Mouse (Mus musculus) hindbrain, embryonic 15.5 days (tissue): ENCODE measurements at regions not wholly inside any gene's neighbourhood (a gene's known extent, or its start where the extent isn't known, plus 50 kb on each side); places are given as distances from the start of the nearest gene placed in this dataset.

Experiments used
- ATAC-seq: fragments of 200-750 bp; cut with Nextera tagmentation; 2 replicates; pipeline ENCODE4 v1.8.0; 2017; ENCODE audit warnings: low read depth, moderate number of reproducible peaks, moderate TSS enrichment; ENCODE audit not compliant: low FRiP score
- H3K27ac ChIP-seq: fragments of 300-500 bp; sonication (generic); replicated peaks from 2 replicates; pipeline ENCODE4 v1.5.1; 2015; ENCODE audit warnings: mild to moderate bottlenecking, inconsistent platforms
- H3K27me3 ChIP-seq: fragments of 300-500 bp; sonication (generic); 2 replicates; pipeline ENCODE4 v1.6.1; 2015; ENCODE audit warnings: control low read depth, inconsistent platforms
- H3K36me3 ChIP-seq: fragments of 300-500 bp; sonication (generic); 2 replicates; pipeline ENCODE4 v1.6.1; 2015; ENCODE audit warnings: control low read depth, inconsistent platforms
- H3K4me1 ChIP-seq: fragments of 300-500 bp; sonication (generic); replicated peaks from 2 replicates; pipeline ENCODE4 v1.6.1; 2015; ENCODE audit warnings: control low read depth, inconsistent platforms
- H3K4me2 ChIP-seq: fragments of 300-500 bp; sonication (generic); 2 replicates; pipeline ENCODE4 v1.6.1; 2015; ENCODE audit warnings: moderate library complexity, mild to moderate bottlenecking, inconsistent platforms
- H3K4me3 ChIP-seq: fragments of 300-500 bp; sonication (generic); 2 replicates; pipeline ENCODE4 v1.5.1; 2015; ENCODE audit warnings: mild to moderate bottlenecking, inconsistent platforms
- H3K9ac ChIP-seq: fragments of 300-500 bp; sonication (generic); 2 replicates; pipeline ENCODE4 v1.6.1; 2015; ENCODE audit warnings: inconsistent platforms
- H3K9me3 ChIP-seq: fragments of 300-500 bp; sonication (generic); 2 replicates; pipeline ENCODE4 v1.6.1; 2016; ENCODE audit warnings: control low read depth, inconsistent platforms
- WGBS: fragments of 180-500 bp; shearing (Covaris S2); methylation state at CpG from one replicate; pipeline ENCODE4 v1.1.7; 2015; 5-methylcytosine and 5-hydroxymethylcytosine counted together

GRCm38 (mm10) chr15:87936041-87936440 lies 391.9 kb downstream of the Fam19a5 start:
- no peak overlapping the region for H3K9ac ChIP-seq
- 64% methylated on average over 6 of the region's 6 CpGs for WGBS
- ATAC-seq: no peak
- H3K27ac ChIP-seq: no peak overlapping the region
- H3K36me3 ChIP-seq: no peaks in the 10 kb centered on the region
- H3K27me3 ChIP-seq: no peaks in the 10 kb centered on the region
- H3K4me1 ChIP-seq: no peaks in the 10 kb centered on the region
- H3K4me3 ChIP-seq: no peak overlapping the region
- no peaks in the 10 kb centered on the region for H3K9me3 ChIP-seq
- no peak overlapping the region for H3K4me2 ChIP-seq

- Histone ChIP-seq H3K9me3 (no peaks in the 10 kb centered on the region), H3K9ac (no peak overlapping the region), H3K4me3 (no peak overlapping the region), H3K27ac (no peak overlapping the region), H3K4me2 (no peak overlapping the region), H3K27me3 (no peaks in the 10 kb centered on the region), H3K36me3 (no peaks in the 10 kb centered on the region), H3K4me1 (no peaks in the 10 kb centered on the region)
- ATAC-seq: no peak
- 56% methylated on average over 3 of the region's 3 CpGs for WGBS
These were observed 396.7 kb downstream of the Fam19a5 start for GRCm38 (mm10) chr15:87940837-87941236.

GRCm38 (mm10) chr15:87952531-87952930 lies 408.4 kb downstream of the Fam19a5 start:
- no peak overlapping the region for H3K4me3 ChIP-seq
- H3K27ac ChIP-seq: no peak overlapping the region
- no peak overlapping the region for H3K4me2 ChIP-seq
- no peaks in the 10 kb centered on the region for H3K9me3 ChIP-seq
- WGBS: 85% methylated on average over 3 of the region's 3 CpGs
- H3K36me3 ChIP-seq: no peaks in the 10 kb centered on the region
- no peak for ATAC-seq
- no peaks in the 10 kb centered on the region for H3K27me3 ChIP-seq
- no peaks in the 10 kb centered on the region for H3K4me1 ChIP-seq
- no peak overlapping the region for H3K9ac ChIP-seq

DNA sequence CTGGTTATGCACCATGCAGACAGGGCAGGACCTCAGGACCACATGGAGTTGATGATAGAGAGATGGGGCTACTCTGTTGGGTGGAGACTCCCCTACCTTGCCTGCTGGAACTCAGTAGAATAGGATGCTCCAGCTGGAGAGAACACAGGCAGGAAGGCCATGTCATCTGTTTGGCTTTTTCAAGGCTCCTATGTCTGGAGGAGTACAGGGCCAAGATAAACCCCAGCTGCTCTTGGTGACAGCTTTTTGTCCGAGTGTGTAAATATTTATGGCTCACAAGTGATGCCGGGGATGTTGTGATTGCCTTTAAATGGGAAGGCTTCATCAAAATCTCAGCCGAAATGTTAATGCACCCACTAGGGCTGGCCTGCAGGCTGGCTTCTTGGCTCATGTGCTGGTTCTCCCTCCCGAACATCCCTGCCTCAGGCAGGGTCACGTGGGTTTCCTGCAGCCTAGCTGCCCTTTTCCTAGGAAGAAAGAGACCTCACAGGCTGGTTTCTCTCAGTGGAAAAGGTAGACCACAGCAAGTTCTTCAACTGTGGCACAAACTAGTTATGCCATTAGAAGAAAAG lies 411.7 kb downstream of the Fam19a5 start:
- Histone ChIP-seq H3K4me2 (no peak overlapping the region), H3K36me3 (no peaks in the 10 kb centered on the region), H3K27me3 (no peaks in the 10 kb centered on the region), H3K9ac (no peak overlapping the region), H3K27ac (no peak overlapping the region), H3K4me3 (no peak overlapping the region), H3K4me1 (no peaks in the 10 kb centered on the region), H3K9me3 (no peaks in the 10 kb centered on the region)
- no peak for ATAC-seq
- WGBS: 74% methylated on average over 5 of the region's 5 CpGs

GRCm38 (mm10) chr15:87958866-87959265 lies 414.8 kb downstream of the Fam19a5 start:
- Histone ChIP-seq H3K9me3 (no peaks in the 10 kb centered on the region), H3K4me2 (no peak overlapping the region), H3K4me3 (no peak overlapping the region), H3K36me3 (no peaks in the 10 kb centered on the region), H3K9ac (no peak overlapping the region), H3K27ac (no peak overlapping the region), H3K27me3 (no peaks in the 10 kb centered on the region), H3K4me1 (no peaks in the 10 kb centered on the region)
- WGBS: 73% methylated on average over 1 of the region's 1 CpGs
- ATAC-seq: no peak

DNA sequence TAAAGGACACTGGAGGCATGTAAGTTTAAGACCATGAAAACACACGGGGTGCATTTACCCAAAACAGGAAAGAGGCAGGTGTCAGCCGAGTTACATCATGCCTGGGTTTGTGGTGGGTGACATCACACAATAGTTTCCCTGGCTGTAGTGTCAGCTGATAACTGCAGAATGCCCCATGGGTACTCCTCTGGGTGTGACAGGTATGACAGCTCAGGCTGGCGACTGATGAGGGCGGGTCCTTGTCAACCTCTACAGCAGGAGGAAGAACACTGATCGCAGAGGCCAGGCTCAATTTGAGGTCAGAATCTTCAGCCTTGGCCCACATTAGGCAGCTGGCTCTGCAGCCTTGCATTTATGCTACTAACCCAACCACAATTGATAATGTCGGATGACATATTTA lies 428.5 kb downstream of the Fam19a5 start:
- Histone ChIP-seq H3K9ac (no peak overlapping the region), H3K4me3 (no peak overlapping the region), H3K36me3 (no peaks in the 10 kb centered on the region), H3K27ac (no peak overlapping the region), H3K4me2 (no peak overlapping the region), H3K27me3 (no peaks in the 10 kb centered on the region), H3K9me3 (no peaks in the 10 kb centered on the region), H3K4me1 (0 out of 2 replicates have a peak, but pooled peaks cover 6% of the 10 kb centered on the region)
- 87% methylated on average over 6 of the region's 6 CpGs for WGBS
- ATAC-seq: no peak

GRCm38 (mm10) chr15:87987322-87987985 lies 443.4 kb downstream of the Fam19a5 start:
- H3K4me3 ChIP-seq: no peak overlapping the region
- no peak overlapping the region for H3K4me2 ChIP-seq
- H3K36me3 ChIP-seq: no peaks in the 10 kb centered on the region
- H3K27me3 ChIP-seq: no peaks in the 10 kb centered on the region
- H3K4me1 ChIP-seq: peaks cover 10% of the 10 kb centered on the region
- H3K9ac ChIP-seq: no peak overlapping the region
- WGBS: 17% methylated on average over 5 of the region's 5 CpGs
- ATAC-seq: no peak
- H3K9me3 ChIP-seq: no peaks in the 10 kb centered on the region
- no peak overlapping the region for H3K27ac ChIP-seq

DNA sequence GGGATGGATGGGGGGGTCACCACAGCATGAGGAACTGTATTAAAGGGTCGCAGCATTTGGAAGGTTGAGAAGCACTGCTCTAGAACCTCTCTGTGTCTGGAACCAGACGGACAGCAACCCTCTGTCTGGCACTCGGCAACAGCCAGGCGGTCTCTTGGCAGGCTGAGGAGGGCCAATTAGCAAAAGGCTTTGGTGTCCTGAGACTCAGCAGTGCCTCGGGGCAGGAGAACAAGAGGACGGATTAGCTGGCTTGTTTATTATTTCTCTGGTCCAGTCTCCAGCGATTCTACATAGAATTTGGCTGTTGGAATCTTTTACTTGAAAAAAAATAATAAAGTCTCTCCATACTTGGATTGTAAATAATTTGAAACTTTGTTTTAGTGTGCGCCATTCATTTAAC lies 450.4 kb downstream of the Fam19a5 start:
- ATAC-seq: no peak
- no peak overlapping the region for H3K4me2 ChIP-seq
- no peak overlapping the region for H3K27ac ChIP-seq
- H3K4me1 ChIP-seq: no peaks in the 10 kb centered on the region
- H3K9ac ChIP-seq: no peak overlapping the region
- no peaks in the 10 kb centered on the region for H3K9me3 ChIP-seq
- no peaks in the 10 kb centered on the region for H3K27me3 ChIP-seq
- no peak overlapping the region for H3K4me3 ChIP-seq
- WGBS: 62% methylated on average over 8 of the region's 8 CpGs
- no peaks in the 10 kb centered on the region for H3K36me3 ChIP-seq

GRCm38 (mm10) chr15:88017076-88017475 lies 473.0 kb downstream of the Fam19a5 start:
- H3K27me3 ChIP-seq: no peaks in the 10 kb centered on the region
- H3K9ac ChIP-seq: no peak overlapping the region
- H3K36me3 ChIP-seq: no peaks in the 10 kb centered on the region
- no peak overlapping the region for H3K4me3 ChIP-seq
- ATAC-seq: no peak
- WGBS: 81% methylated on average over 5 of the region's 5 CpGs
- H3K4me1 ChIP-seq: no peaks in the 10 kb centered on the region
- no peaks in the 10 kb centered on the region for H3K9me3 ChIP-seq
- H3K4me2 ChIP-seq: no peak overlapping the region
- no peak overlapping the region for H3K27ac ChIP-seq

- WGBS: 75% methylated on average over 11 of the region's 11 CpGs
These were observed 488.7 kb downstream of the Fam19a5 start for GRCm38 (mm10) chr15:88032751-88033150.

GRCm38 (mm10) chr15:88033725-88034124 lies 489.6 kb downstream of the Fam19a5 start:
- H3K9ac ChIP-seq: no peak overlapping the region
- WGBS: 76% methylated on average over 4 of the region's 4 CpGs
- no peak overlapping the region for H3K4me3 ChIP-seq
- H3K36me3 ChIP-seq: no peaks in the 10 kb centered on the region
- H3K27ac ChIP-seq: no peak overlapping the region
- H3K4me1 ChIP-seq: peaks cover 15% of the 10 kb centered on the region
- no peak for ATAC-seq
- H3K27me3 ChIP-seq: no peaks in the 10 kb centered on the region
- H3K9me3 ChIP-seq: no peaks in the 10 kb centered on the region
- H3K4me2 ChIP-seq: no peak overlapping the region

More at GRCm38 (mm10) chr15:88032751-88033150, 488.7 kb downstream of the Fam19a5 start:
- Histone ChIP-seq H3K36me3 (no peaks in the 10 kb centered on the region), H3K9me3 (no peaks in the 10 kb centered on the region), H3K4me1 (peaks cover 15% of the 10 kb centered on the region), H3K27ac (no peak overlapping the region), H3K27me3 (no peaks in the 10 kb centered on the region), H3K4me2 (no peak overlapping the region), H3K9ac (no peak overlapping the region), H3K4me3 (no peak overlapping the region)
- ATAC-seq: no peak

GRCm38 (mm10) chr15:88035486-88035885 lies 491.4 kb downstream of the Fam19a5 start:
- WGBS: 81% methylated on average over 8 of the region's 8 CpGs
- H3K9me3 ChIP-seq: no peaks in the 10 kb centered on the region
- no peaks in the 10 kb centered on the region for H3K27me3 ChIP-seq
- H3K4me3 ChIP-seq: no peak overlapping the region
- peaks cover 15% of the 10 kb centered on the region for H3K4me1 ChIP-seq
- no peak overlapping the region for H3K4me2 ChIP-seq
- no peak for ATAC-seq
- no peak overlapping the region for H3K9ac ChIP-seq
- no peak overlapping the region for H3K27ac ChIP-seq
- H3K36me3 ChIP-seq: no peaks in the 10 kb centered on the region
